Mouse (Mus musculus): ENCODE measurements at regions not wholly inside any gene's neighbourhood (a gene's known extent, or its start where the extent isn't known, plus 50 kb on each side); places are given as distances from the start of the nearest gene placed in this dataset.
A peak's percentile ranks its signal among the peaks of the same experiment; 100 is the strongest.
"Not testable (repeated sequence)": the region's sequence is repeated elsewhere in the genome, so short reads cannot be mapped to it uniquely, and the experiment has no call there.

GRCm38 (mm10) chr9:3116311-3116710 is 79.6 kb downstream of the Gm10715 start:
- not testable (repeated sequence) for DNase-seq (ENCODE audit: low spot score in 2 of 2)

GRCm38 (mm10) chr9:3161181-3161580 is 124.5 kb downstream of the Gm10715 start:
- no peak for DNase-seq (ENCODE audit: low spot score in 2 of 2)

GRCm38 (mm10) chr9:3184343-3184742 is 147.7 kb downstream of the Gm10715 start:
- DNase-seq (ENCODE audit: low spot score in 2 of 2), result no peak

GRCm38 (mm10) chr9:3199151-3200018 is 135.6 kb upstream of the Alkbh8 start:
- no peak for DNase-seq (ENCODE audit: low spot score in 2 of 2)

GRCm38 (mm10) chr9:3200019-3200347 is 135.0 kb upstream of the Alkbh8 start:
- DNase-seq (ENCODE audit: low spot score in 2 of 2), result not testable (repeated sequence)

GRCm38 (mm10) chr9:3208120-3208519 is 126.8 kb upstream of the Alkbh8 start:
- not testable (repeated sequence) for DNase-seq (ENCODE audit: low spot score in 2 of 2)

GRCm38 (mm10) chr9:3258396-3259300 is 76.3 kb upstream of the Alkbh8 start:
- DNase-seq (ENCODE audit: low spot score in 2 of 2), result peak; percentile 9 to 60

- DNase-seq (ENCODE audit: low spot score in 2 of 2), result no peak
Measured at GRCm38 (mm10) chr9:3260181-3260580, 74.8 kb upstream of the Alkbh8 start.

GRCm38 (mm10) chr9:3260860-3261259 is 74.1 kb upstream of the Alkbh8 start:
- DNase-seq (ENCODE audit: low spot score in 2 of 2), result no peak

GRCm38 (mm10) chr9:3264467-3264866 is 70.5 kb upstream of the Alkbh8 start:
- DNase-seq (ENCODE audit: low spot score in 2 of 2), result no peak

- DNase-seq (ENCODE audit: low spot score in 2 of 2), result not testable (repeated sequence)
Measured at GRCm38 (mm10) chr9:3280496-3280895, 54.4 kb upstream of the Alkbh8 start.

- DNase-seq (ENCODE audit: low spot score in 2 of 2), result not testable (repeated sequence)
Measured at GRCm38 (mm10) chr9:3281906-3282305, 53.0 kb upstream of the Alkbh8 start.

GRCm38 (mm10) chr9:3283381-3283780 is 51.6 kb upstream of the Alkbh8 start:
- not testable (repeated sequence) for DNase-seq (ENCODE audit: low spot score in 2 of 2)
